Mouse (Mus musculus): ENCODE results near the gene Hps4.
"Not testable (repeated sequence)": the region's sequence is repeated elsewhere in the genome, so short reads cannot be mapped to it uniquely, and the experiment has no call there.

Gene Hps4

DNA sequence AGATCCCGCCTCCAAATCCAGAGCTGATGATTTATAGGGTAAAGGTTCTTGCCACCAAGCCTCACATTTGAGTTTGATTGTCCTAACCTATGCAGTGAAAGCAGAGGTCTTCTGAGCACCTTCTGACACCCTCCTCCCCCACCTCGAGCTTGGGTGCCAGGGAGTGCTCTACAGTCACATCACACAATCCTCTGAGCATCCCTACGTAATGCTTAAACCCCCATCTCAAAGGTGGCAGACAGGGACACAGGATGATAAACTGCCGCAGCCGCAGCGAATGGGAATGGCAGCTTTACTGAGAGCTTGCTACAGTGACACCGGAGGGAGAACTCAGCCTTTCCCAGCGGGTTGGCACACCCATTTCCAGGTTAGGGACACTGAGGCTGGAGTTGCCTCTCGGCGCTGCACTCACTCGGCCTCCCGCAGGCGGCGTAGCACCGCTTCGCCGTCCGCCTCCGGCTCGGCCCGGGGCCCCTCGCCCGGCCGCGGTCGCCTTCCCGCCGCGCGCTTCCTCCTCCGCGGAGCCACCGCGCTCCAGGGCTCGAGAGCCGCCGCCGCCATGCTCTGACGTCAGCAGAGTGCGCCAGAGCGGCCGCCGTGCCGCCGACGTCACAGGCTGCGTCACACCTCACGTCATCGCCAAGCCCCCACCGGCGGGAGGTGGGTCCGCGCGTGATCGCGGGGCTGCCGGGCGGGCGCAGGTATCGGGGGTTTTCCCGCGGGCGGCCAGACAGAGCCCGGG, at the start of gene Hps4, which contains the start of gene Srrd:
Gene Hps4 (plus strand): TSS at position 621 of the 742 bp plus-strand sequence.
Gene Srrd (minus strand): TSS at position 578 of the 742 bp plus-strand sequence.
- peak; percentile 67 for DNase-seq (ENCODE audit: low read depth)

DNA sequence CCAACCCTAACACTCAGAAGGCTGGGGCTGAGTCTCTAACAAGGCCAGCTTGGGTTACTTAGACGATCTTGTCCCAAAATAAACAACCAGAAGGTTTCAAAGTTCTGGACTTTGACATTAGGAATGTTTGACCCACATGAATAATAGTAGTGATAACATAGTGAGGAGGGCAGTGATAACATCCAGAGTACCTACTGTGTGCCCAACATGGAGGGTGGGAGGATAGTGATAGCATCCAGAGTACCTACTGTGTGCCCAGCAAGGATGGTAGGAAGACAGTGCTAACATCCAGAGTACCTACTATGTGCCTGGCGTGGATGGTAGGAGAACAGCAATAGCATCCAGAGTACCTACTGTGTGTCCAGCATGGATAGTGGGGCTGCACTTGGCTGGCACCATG, 49.1 kb upstream of the Hps4 start:
- DNase-seq (ENCODE audit: low read depth): no peak

DNA sequence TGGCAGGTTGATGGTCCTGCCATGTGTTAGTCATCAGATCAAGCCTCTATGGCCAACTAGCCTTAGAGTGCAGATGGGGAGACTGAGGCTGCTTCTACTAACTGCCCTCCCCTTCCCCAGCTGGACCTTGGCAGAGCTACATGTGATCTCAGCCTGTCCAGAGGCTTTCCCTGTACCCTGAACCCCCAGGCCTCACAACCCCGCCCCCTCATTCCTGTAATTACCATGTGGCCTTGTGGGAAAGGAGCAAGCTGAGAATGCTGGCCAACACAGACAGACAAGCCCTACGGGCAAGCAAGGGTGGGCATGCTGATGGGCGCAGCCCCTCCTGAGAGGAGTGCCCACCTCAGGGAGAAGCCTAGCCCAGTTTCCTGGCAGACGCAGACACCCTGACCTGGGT, 48.2 kb upstream of the Hps4 start:
- DNase-seq (ENCODE audit: low read depth): no peak

DNA sequence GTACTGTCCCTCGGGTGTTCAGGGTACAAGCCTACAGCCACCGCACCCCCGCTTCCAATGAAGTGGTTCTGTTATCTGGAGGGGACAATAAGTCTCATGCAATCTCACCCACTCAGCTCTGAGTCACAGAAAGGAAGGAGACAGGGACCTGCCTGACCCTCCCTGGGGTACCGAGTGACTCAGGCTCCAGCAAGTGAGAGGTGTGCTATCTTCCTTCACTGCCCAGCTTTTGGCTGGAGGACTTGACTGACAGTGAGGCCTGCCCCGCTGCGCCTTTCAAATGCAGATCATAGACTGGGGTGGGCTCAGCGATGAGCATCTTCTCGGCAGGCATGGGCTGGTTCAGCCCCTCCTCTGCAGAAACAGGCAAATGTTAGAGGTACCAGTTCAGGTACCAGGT, 47.7 kb upstream of the Hps4 start:
- DNase-seq (ENCODE audit: low read depth): no peak

DNA sequence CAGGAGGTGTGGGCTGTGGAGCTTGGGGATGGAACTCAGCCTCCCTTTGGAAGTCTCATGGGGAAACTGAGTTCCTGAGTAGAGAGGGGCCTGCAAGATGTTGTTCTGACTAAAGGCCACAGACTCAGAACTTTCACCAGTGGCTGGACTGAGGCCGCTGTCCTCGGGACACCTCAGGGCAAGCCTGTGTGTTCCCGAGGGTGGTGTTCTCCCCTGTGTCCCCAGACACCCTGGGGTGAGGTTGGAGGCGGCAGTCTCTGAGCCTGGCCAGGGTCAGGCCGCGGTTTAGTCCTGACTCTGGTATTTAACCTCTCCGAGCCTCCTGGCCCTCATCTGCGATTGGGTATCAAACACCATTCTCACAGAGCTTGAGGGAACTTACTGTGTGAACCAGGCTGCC, 47.3 kb upstream of the Hps4 start:
- no peak for DNase-seq (ENCODE audit: low read depth)

DNA sequence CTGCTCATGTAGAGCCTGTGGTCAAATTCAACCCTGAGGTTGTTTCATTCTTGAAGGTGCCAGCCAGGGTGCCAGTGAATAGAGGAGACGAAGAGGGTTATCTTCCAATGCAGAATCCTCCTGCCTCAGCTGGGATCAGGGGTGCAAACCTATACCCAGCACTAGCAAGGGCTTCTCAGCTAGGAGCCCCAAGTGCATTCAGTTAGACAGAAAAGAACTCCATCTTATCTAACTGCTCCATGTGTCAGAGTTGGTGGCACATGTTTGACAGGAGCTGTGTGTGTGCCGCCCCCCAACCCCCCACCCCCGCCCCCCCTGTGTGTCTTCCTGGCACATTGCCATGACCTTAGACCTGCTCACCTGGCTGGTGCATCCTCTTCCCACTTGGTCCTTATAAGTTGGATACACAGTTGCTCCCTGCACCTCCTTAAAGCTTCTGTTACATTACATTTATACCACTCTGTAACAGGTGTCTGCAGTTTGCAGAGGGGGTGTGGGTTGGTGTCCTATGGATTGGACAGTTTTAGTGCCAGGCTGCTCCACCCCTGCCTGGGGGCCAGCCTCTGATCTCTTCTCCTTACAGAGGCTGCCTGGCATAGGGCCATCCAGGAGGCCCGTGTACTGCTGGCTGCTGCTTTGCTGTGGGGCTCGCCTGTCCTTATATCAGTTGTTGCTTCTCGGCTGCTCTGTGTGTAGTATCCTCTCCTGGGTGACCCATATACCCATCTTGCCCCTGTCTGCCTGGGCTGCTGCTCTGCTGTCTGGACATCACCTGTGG, 46.3 kb upstream of the Hps4 start:
- no peak for DNase-seq (ENCODE audit: low read depth)

DNA sequence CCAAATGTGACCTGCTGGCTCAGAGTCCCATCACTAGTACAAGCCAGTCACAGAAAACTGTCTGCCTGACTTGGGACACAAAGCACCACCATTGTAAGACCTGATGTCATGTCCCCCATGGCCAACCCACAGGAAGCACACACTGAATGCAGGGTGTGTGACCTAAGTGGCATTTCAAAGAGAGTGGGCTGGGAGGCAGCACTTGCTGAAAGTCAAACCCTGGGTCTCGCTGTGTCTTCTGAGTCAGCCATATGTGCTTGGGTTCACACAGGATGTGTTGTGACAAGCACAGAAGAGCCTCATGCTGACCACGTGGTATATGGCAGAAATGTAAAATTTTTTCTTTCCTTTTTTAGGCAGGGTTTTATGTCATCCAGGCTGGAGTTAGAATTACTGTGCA, 45.6 kb upstream of the Hps4 start:
- DNase-seq (ENCODE audit: low read depth): no peak

DNA sequence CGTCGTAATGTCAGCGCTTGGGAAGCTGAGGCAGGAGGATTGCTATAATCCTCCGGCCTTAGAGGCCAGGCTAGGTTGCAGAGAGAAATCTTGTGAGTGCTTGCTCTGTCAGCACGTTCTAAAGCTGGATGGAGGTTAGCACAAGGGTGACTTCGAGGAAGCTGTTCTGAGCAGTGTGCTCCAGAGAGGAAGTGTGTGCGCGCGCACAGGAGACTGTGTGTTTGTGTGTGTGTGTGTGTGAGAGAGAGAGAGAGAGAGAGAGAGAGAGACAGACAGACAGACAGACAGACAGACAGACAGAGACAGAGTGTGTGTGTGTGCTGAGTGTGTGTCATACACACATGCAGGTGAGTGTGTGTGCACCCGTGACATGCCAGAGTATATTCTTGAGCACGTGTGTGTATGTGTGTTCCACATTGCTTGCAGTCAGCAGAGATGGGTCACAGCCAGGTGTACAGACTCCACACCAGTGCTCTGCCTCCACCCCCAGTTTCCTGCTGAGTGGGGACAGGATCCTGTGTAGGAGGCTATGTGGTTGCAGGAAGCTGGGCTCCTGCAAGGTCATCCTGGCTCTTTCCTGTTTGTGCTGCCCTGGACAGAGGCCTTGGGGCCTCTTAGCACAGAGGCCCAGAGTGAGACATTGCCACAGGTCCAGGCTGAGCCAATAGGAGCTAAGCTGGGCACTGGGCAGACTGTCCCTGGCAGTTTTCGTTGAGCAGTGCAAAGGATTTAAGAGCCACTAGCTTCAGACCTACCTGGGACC, 44.5 kb upstream of the Hps4 start:
- no peak for DNase-seq (ENCODE audit: low read depth)

DNA sequence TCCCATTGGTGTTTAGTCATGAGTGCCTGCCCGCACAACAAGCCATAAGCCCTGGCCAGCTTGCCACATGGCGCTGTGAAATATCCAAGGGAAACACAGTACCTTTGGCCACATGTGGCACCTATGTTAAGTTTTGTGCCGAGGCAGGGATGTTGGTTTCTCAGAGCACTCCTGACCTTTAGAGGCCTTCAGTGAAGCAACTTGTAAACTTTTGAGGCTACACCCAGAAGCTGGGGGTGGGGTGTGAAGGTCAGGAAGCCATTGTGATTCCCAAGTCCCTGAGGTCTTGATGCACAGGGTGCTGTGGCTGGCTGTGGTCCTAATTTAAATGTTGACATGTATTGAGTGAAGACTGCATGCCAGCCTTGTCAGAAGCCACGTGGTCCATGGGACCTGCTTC, 43.5 kb upstream of the Hps4 start:
- DNase-seq (ENCODE audit: low read depth): no peak

DNA sequence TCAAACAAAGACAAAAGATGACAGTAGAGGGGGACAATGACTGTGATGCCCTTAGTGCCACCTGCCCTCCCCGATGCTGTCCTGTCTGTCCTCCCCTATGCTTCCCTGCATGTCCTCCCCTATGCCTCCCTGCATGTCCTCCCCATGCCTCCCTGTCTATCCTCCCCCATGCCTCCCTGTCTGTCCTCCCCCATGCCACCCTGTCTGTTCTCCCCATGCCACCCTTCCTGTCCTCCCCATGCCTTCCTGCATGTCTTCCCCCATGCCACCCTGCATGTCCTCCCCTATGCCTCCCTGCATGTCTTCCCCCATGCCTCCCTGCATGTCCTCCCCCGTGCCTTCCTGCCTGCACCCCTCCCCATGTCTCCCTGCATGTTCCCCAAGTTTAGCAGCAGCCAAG, 42.8 kb upstream of the Hps4 start:
- DNase-seq (ENCODE audit: low read depth): no peak

DNA sequence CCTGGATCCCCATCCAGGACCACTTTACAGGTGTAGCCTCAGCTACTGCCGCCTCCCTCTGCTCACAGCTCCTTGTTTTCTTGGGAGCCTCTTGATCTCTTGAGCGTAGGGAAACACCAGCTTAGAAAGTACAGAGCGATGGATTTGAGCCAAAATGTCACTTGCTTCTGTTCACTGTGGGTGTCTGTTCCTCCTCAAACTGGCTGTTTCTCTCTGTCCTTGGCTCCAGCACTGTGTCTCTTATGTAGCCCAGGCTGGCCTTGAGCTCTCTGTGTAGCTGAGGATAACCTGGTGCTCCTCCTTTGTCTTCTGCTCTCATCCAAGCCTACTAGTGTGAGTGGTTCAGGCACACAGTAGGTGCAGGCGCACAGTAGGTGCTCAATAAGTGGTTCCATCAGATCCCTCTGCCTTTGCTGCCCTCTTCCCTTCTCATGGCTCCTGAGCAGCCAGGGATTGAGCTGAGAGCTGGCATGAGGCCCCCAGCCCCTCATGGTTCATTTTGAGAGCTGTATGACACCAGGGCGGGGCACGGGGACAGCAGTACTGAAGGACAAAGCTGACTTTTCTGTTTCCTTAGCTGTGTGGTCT, 42.1 kb upstream of the Hps4 start:
- DNase-seq (ENCODE audit: low read depth): no peak

DNA sequence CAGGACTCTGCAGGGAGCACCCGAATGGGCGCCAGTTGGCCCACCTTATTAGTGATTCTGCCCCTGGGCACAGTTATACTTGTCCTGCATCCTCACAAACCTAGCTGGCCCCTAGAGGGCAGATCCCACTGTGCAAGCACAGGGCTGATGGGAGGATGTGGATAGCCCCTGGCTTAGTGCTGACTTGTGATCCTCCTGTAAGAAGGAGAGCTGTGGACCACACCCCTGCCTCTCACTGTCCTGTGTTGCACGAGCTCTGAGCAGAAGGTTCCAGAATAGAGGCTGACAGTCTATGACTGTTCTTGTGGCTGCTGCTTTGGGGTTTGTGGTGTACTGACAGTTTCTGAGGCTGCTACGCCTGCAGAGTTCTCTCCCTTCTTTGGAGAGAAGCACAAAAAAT, 41.2 kb upstream of the Hps4 start:
- no peak for DNase-seq (ENCODE audit: low read depth)

DNA sequence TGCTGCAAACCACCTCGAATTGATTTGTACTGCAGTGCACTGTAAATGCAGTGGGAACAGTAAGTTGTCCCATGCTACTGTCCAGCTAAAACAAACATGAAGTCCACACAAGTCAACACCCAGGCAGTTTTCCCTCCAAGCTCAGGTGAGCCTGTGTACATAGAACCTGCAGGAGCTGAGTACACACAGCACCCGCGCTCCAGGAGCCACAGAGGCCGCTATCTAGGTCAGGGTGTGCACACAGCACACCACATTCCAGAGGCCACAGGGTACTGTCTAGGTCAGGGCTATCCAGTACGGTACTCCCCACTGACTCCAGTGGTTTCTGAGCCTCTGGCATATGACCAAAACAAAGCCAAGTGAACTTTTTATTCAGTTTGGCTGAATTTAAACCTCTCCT, 40.6 kb upstream of the Hps4 start:
- no peak for DNase-seq (ENCODE audit: low read depth)

DNA sequence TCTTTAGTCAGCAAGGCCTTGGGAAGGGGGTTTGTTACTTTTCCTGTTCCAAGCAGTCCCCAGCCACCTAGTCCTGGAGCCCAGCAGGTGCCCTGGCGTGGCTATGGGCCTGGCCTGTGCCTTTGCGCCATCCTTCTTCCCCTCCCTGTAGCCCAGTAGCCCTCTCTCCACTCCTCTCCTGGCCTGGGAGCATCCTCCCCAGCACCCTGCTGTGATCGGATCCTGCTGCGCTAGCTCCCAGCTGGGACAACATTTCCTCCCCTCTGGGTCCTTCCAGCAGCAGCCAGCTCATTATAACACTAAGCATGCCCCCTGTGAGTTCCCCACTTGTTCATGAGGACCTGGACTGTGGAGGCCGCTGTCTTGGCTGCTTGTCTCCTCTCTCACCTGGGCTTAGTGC, 37.0 kb upstream of the Hps4 start:
- no peak for DNase-seq (ENCODE audit: low read depth)

DNA sequence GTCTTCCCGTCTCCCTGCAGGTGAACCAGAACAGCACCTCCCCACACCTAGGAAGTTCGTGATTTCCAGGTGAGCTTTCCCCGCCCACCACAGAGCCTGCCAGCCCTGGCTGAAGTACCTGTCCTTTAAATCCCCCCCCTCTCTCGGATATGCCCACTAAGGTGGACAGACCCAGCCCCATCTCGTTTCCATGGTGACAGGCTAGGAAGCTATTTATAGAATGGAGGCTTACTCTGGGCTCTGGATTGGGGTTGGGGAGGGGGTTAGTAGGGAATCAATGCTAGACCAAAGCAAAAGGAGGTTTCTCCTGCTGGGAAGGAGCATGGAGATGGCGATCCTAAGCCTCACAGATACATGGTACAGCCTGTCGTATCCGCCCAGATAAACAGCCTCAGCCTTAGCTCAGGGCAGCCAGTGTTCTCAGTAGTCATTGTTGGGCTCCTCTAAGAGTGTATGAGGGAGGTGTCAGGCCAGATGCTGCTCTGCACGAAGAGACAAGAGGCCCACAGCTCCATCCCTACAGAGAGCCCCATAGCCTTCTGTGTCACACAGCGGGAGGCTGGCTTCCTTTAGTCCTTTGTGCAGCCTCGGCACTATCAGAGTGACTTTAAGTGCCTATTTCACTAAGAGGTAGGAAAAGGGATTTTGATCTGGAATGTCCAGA, 29.5 kb upstream of the Hps4 start:
- no peak for DNase-seq (ENCODE audit: low read depth)

DNA sequence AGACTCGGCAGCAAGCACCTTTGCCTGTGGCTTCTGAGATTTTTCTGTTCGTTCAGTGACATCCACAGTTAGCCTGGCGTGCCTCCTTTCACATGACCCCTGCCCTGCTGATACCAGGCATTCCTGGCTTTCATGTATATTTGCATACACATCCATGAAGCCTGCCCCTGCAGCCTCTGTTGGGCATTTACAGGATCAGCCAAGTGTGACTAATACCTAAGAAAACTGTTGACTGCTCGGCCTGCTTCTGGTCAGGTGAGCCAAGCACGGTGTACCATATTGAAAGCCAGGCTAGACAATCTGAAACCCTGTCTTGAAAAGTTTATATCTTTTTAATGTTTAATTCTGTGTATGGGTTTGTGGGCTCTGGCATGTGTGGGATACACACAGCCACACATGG, 26.4 kb upstream of the Hps4 start:
- DNase-seq (ENCODE audit: low read depth): no peak

DNA sequence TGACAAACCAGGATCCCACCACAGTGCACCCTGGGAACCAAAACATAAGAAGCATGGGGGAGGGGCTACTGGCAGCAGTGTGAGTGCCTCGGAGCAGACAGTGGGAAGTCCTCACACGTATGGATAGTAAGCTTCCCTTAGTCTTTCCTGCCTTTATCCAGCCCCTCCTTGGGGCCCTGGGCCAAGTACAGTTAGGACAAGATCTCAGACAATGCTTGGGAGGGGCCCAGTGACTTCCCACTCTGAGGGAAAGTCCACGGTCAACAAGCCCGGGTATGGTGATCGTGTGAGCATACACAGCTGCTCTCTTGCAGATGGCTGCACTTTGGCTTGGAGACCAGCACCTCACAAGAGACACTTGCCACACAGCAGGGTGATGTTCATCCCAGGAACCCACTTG, 25.6 kb upstream of the Hps4 start:
- no peak for DNase-seq (ENCODE audit: low read depth)

DNA sequence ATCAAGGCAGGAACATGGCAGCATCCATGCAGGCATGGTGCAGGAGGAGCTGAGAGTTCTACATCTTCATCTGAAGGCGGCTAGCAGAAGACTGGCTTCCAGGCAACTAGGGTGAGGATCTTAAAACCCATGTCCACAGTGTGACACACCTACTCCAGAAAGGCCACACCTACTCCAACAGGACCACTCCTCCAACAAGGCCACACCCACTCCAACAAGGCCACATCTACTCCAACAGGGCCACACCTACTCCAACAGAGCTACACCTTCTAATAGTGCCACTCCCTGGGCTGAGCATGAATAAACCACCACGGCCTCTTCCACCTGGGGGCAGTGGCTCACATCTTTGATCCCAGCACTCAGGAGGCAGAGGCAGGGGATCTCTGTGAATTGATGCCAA, 23.5 kb upstream of the Hps4 start:
- not testable (repeated sequence) for DNase-seq (ENCODE audit: low read depth)

DNA sequence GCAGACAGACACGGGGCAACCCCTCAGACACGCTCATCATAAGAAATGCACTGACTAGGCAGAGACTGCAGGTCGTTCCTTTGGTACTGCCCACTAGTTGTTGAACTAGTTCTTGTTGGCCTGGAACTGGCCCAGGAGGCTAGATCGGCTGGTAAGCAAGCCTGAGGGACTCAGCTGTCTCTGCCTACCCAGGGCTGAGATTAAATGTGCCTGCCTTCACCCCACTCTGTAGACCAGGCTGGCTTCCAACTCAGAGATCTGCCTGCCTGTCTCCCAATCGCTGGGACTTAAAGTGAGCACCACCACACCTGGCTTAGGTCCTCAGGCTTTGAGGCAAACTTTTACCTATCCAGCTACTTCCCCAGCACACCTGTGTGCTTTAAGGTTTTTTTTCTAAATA, 22.5 kb upstream of the Hps4 start:
- DNase-seq (ENCODE audit: low read depth): no peak

DNA sequence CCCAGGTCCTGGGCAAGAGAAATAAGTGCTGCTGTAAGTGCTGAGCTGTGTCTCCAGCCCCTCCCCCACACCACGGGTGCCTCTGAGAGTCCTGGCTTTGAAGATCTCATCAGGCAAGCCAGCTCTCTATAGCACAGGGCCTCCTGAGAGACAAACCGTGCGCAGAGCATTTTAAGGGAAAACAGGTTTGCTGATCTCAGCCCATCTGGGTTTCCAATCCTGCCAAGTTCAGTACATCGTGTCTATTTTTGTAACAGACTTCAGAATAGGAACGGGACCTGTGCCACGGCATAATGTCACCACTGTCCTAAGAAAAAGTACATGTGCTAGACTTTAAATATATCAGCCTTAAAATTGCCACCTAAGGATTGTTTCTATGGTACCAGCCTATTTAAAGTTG, 21.9 kb upstream of the Hps4 start:
- no peak for DNase-seq (ENCODE audit: low read depth)

DNA sequence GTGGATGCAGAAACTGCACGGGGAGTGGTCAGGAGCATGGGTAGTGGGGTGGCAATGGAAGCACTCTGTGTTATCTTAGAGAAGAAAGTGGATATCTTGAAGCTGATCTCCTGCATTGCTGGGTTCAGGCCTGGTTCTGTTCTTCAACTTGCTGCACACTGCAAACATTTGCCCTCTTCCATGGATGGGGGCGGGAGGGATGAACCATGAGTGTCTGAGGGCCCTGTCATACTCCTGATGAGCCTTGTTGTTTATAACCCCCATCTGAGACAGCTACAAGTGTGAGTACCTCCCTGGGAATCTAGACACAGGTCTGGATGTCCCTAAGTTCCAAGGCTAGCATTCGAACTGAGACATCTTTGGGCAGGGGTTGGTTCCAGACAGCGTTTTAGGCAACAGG, 21.5 kb upstream of the Hps4 start:
- DNase-seq (ENCODE audit: low read depth): no peak

DNA sequence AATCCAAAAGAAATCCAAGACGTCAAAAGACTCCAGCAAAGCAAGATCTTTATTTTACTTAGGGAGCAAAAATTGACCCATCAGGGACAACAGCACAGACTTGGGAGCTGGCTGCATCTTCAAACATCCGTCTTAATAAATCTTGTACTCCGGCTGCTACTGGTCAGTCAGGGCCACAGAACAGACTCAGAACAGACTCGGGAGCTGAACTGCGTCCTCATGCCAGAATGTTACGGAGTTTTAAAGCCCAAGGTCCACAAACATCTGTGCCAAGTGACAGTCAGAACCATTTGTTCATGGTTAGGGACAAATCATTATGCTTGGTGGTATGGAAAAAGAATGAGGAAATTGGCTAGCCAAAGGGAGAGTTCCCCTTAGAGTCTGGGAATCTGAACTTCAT, 19.6 kb upstream of the Hps4 start:
- no peak for DNase-seq (ENCODE audit: low read depth)

Data from c-Kit-positive CD71-positive TER-119-negative erythroid progenitor cells, embryonic 14.5 days (primary cell).